Mouse (Mus musculus) liver, embryonic 14.5 days (tissue): Measurements from ENCODE around the gene Fbxo42.

Experiments
- CTCF ChIP-seq: IDR thresholded peaks from 2 replicates; pipeline ENCODE4 v1.5.1; 2016; ENCODE audit warnings: antibody characterized with exemption, low read depth, control low read depth
- EP300 ChIP-seq: IDR thresholded peaks from 2 replicates; pipeline ENCODE4 v1.6.1; 2016; ENCODE audit warnings: antibody characterized with exemption, low read depth

- TF ChIP-seq EP300 (no peak), CTCF (no peak)
These were observed 28.7 kb downstream of the Fbxo42 start for GRCm38 (mm10) chr4:141176328-141176838.
